Mouse (Mus musculus): ENCODE results near the gene Cage1. TPM values are rescaled to one million over a fixed set of nuclear protein-coding genes. Genes with fewer than 3 reads are reported as not detected.
A peak's percentile ranks its signal among the peaks of the same experiment; 100 is the strongest.

Gene Cage1
- polyA plus RNA-seq, 2 experiments = 0.57 to 1.3 TPM

GRCm38 (mm10) chr13:37966256-37967051, 70.4 kb downstream of the Cage1 start:
- Histone ChIP-seq H3K27me3 (ENCODE audit: control insufficient read depth, insufficient read depth, low read length) (no peaks in the 10 kb centered on the region), H3K27ac (replicated peaks; ENCODE audit: low read depth, low read length) (no peak overlapping the region), H3K9ac (ENCODE audit: low read depth, low read length, severe bottlenecking) (no peak overlapping the region), H3K9me3 (ENCODE audit: control insufficient read depth, low read length) (no peaks in the 10 kb centered on the region), H3K4me1 (ENCODE audit: control insufficient read depth, insufficient read depth, low read length) (peaks cover 22% of the 10 kb centered on the region), H3K4me2 (replicated peaks; ENCODE audit: low read depth, low read length, severe bottlenecking) (no peak overlapping the region; the same call in 1 of the 2 replicates), H3K4me3 (replicated peaks; ENCODE audit: low read length) (no peak overlapping the region), H3K36me3 (ENCODE audit: control insufficient read depth, insufficient read depth, low read length) (no peaks in the 10 kb centered on the region)
- no peak for TF ChIP-seq POLR2A (IDR thresholded peaks at IDR 0.05; ENCODE audit: borderline replicate concordance, extremely low read depth, insufficient read depth, insufficient read length)
- 70% methylated on average over 15 of the region's 15 CpGs for WGBS
- DNase-seq (ENCODE audit: low spot score) (no peak), ATAC-seq (ENCODE audit: low FRiP score, low read depth) (peak; percentile 24)

- Histone ChIP-seq H3K9ac (ENCODE audit: low read depth, low read length, severe bottlenecking) (no peak overlapping the region), H3K4me3 (replicated peaks; ENCODE audit: low read length) (no peak overlapping the region), H3K4me1 (ENCODE audit: control insufficient read depth, insufficient read depth, low read length) (peaks cover 22% of the 10 kb centered on the region), H3K36me3 (ENCODE audit: control insufficient read depth, insufficient read depth, low read length) (no peaks in the 10 kb centered on the region), H3K27ac (replicated peaks; ENCODE audit: low read depth, low read length) (no peak overlapping the region), H3K27me3 (ENCODE audit: control insufficient read depth, insufficient read depth, low read length) (no peaks in the 10 kb centered on the region), H3K9me3 (ENCODE audit: control insufficient read depth, low read length) (no peaks in the 10 kb centered on the region), H3K4me2 (replicated peaks; ENCODE audit: low read depth, low read length, severe bottlenecking) (no peak overlapping the region)
- ATAC-seq (ENCODE audit: low FRiP score, low read depth) (no peak), DNase-seq (ENCODE audit: low spot score) (no peak)
- 49% methylated on average over 17 of the region's 17 CpGs for WGBS
- no peak for TF ChIP-seq POLR2A (IDR thresholded peaks at IDR 0.05; ENCODE audit: borderline replicate concordance, extremely low read depth, insufficient read depth, insufficient read length)
These were observed 71.5 kb downstream of the Cage1 start for GRCm38 (mm10) chr13:37965126-37965914.

- Histone ChIP-seq H3K4me3 (replicated peaks; ENCODE audit: low read length) (peak overlapping the region; percentile 39), H3K9ac (ENCODE audit: low read depth, low read length, severe bottlenecking) (peak overlapping the region; percentile 59), H3K27ac (replicated peaks; ENCODE audit: low read depth, low read length) (no peak overlapping the region), H3K36me3 (ENCODE audit: control insufficient read depth, insufficient read depth, low read length) (no peaks in the 10 kb centered on the region), H3K27me3 (ENCODE audit: control insufficient read depth, insufficient read depth, low read length) (no peaks in the 10 kb centered on the region), H3K4me2 (replicated peaks; ENCODE audit: low read depth, low read length, severe bottlenecking) (peak overlapping the region; percentile 58), H3K9me3 (ENCODE audit: control insufficient read depth, low read length) (no peaks in the 10 kb centered on the region), H3K4me1 (ENCODE audit: control insufficient read depth, insufficient read depth, low read length) (peaks cover 22% of the 10 kb centered on the region)
- ATAC-seq (ENCODE audit: low FRiP score, low read depth) = no peak
- 51% methylated on average over 20 of the region's 20 CpGs for WGBS
- TF ChIP-seq POLR2A (IDR thresholded peaks at IDR 0.05; ENCODE audit: borderline replicate concordance, extremely low read depth, insufficient read depth, insufficient read length) = no peak
- DNase-seq (ENCODE audit: low spot score) = no peak
These were observed 72.5 kb downstream of the Cage1 start for GRCm38 (mm10) chr13:37964128-37965087.

- peak overlapping the region; percentile 39 for H3K4me3 ChIP-seq (replicated peaks; ENCODE audit: low read length)
- H3K9ac ChIP-seq (ENCODE audit: low read depth, low read length, severe bottlenecking) = peak overlapping the region; percentile 59
- peak; percentile 48; the same call in 1 of the 2 replicates for ATAC-seq (ENCODE audit: low FRiP score, low read depth)
- H3K4me2 ChIP-seq (replicated peaks; ENCODE audit: low read depth, low read length, severe bottlenecking) = peak overlapping the region; percentile 58
- H3K27ac ChIP-seq (replicated peaks; ENCODE audit: low read depth, low read length) = no peak overlapping the region
- H3K27me3 ChIP-seq (ENCODE audit: control insufficient read depth, insufficient read depth, low read length) = no peaks in the 10 kb centered on the region
- TF ChIP-seq POLR2A (IDR thresholded peaks at IDR 0.05; ENCODE audit: borderline replicate concordance, extremely low read depth, insufficient read depth, insufficient read length) = no peak
- 2% methylated on average over 12 of the region's 12 CpGs for WGBS
- peak; percentile 91 for DNase-seq (ENCODE audit: low spot score)
- no peaks in the 10 kb centered on the region for H3K36me3 ChIP-seq (ENCODE audit: control insufficient read depth, insufficient read depth, low read length)
- no peaks in the 10 kb centered on the region for H3K9me3 ChIP-seq (ENCODE audit: control insufficient read depth, low read length)
- peaks cover 21% of the 10 kb centered on the region for H3K4me1 ChIP-seq (ENCODE audit: control insufficient read depth, insufficient read depth, low read length)
These were observed 73.4 kb downstream of the Cage1 start for GRCm38 (mm10) chr13:37963354-37964007.
